Mouse (Mus musculus) ovary, adult 18-20 months (tissue): Measurements from ENCODE around the gene Ube2f.

Experiments used
- DNase-seq: peaks from one replicate; pipeline ENCODE4 v3.0.0; 2022; ENCODE audit warnings: low spot score, mixed read lengths

Gene Ube2f

GRCm38 (mm10) chr1:91249564-91250414, at the start of gene Ube2f:
Ube2f (plus strand) TSS chr1:91250304.
- peak; percentile 95 for DNase-seq

DNA sequence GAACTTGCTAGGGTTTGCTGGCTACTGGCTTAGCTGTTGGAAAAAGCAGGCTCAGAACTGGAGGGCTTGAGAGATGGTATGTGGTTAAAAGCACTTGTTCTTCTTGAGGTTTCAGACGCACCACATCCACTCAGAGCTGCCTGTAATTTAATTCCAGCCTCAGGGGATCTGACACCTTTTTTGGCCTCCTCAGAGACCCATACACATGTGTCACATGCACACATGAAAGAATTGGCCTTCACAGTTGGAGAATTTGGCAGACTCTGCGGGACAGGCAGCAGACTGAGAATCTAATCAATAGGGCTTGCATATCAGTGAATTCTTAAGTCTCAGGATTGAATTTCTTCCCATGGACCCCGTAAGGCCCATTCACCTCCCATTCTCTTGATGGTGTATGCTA, 49.0 kb upstream of the Ube2f start:
- DNase-seq = no peak

DNA sequence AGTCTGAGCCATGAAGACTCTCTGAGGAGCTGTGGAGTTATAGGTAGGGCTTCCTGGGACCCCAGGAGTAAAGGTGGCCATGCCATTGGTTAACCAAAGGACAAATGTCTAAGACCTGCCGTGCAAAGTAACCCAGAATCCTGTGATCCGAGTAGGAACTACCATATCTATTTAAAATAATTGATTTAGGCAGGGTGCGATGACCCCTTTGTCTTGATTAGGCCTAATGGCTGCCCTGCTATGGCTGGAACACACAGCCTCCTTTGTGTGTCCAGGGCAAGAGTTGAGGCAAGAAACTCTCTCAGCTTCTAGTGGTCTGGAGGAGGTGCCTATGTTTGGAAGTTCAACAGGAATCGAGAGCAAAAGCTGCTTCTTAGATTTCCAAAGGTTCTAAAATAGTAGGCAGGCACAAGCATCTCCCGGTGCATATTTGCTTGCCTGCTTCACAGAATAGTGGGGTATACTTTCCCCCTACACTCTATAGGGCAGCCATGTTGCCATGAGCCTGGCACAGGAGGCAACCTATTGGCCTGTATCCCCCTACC, 45.8 kb upstream of the Ube2f start:
- DNase-seq = no peak

DNA sequence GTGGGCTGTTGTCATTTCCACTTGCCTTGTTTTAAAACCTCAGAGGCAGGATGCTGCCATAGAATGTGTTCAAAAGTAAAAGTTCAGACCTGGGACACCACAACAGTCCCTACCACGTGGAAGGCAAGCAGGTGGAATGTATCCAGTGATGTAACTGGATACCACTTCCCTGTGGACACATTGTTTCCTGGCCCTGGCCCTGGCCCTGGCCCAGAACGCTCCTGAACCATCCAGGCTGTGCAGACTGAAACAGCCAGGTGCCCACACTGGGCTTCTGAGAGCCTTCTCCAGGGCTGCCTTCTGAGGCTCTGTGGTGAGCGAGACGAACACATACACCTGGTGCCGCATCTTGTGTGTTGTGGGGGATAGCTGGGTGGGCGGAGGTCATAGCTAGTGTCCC, 44.5 kb upstream of the Ube2f start:
- no peak for DNase-seq

DNA sequence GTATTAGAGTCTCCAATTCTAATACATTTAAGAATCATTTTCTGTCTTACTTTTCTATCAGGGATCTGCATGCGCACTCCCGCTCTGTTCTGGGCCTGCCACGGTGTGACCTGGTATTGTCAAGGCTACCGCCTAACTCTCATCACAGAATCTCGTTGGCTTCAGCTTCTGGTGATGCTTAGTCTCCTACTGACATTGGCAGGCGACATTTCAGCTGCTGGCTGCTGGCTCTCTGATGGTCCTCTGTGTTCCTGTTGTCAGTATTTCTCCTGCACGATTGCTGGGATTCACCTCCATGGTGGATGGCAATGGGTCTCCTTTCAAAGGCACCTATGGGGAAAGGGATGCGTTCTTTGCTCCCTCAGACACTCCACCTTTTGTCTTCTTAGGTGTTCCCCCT, 43.8 kb upstream of the Ube2f start:
- DNase-seq = no peak

DNA sequence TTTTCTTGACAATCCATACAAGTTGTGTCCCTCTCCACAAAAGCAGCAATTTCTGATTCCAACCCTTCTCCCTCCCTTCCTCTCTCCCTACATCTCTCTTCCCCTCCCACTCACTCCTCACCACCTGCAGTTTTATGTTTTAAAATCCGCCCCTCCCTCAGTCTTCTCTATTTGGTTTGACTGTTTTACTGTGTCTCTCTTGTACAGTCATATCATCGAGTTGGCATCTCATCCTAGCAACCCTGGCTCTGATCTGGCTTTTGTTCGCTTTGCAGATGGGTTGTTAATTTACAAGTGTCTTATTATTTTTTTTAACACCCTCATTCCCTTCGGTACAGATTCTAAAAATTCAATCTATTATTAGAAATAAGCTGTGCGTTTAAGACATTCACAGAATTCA, 43.2 kb upstream of the Ube2f start:
- DNase-seq = no peak

DNA sequence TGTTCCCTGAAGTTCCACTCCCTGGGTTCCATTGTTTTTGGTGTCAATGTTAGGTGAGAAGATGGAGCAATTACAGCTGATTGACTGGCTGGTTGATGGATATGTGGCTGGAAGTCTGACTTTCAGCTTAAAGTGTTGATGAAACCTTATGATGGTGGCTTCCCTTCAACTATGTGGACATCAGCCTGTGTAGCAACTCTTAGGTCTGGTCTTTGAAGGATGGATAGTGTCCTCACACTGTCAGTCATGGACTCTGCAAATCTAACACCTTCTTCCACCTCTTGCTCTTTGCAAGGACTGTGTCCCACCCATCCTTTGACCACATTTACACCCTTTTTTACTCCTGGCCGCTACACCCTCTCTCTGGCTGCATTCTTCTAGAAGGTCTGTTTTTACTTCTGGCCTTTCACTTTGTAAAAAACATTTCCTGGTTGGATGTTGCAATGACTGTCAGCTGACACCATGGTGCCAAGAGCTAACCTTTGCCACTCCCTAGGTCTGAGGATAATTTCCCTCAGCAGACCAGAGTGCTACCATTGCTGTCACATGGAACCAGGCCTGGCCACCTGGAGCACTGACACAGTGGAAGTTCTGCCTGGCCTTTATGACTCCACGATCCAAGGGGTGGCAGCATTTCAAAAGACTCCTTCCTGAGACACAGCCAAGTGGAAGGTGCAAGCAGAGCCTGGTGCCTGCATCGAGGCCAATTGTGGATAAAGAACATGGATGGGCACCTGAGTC, 42.6 kb upstream of the Ube2f start:
- no peak for DNase-seq

- no peak for DNase-seq
These were observed 40.8 kb upstream of the Ube2f start for GRCm38 (mm10) chr1:91209343-91209742.

GRCm38 (mm10) chr1:91209785-91210184, 40.3 kb upstream of the Ube2f start:
- peak; percentile 30 for DNase-seq

- no peak for DNase-seq
These were observed 39.0 kb upstream of the Ube2f start for GRCm38 (mm10) chr1:91211099-91211498.

DNA sequence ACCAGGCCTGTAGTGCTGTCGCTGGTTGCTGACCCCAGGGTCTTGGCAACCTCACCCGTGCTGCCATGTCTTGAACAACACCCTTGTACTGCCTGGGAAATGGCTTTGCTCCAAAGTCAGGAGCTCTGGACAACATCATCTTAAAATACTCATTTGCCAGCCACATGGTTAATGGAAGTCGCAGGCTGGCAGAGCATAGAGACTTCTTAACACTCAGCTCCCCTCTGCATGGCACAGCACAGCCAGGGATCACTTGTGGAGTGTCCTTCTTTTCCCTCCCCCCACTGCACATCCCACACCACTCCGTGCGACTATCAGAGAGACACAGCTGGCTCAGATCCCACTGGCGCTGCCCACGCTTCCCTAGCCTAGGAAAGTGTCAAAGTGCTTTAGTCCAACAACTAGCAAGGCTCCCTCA, 38.5 kb upstream of the Ube2f start:
- peak; percentile 33 for DNase-seq

DNA sequence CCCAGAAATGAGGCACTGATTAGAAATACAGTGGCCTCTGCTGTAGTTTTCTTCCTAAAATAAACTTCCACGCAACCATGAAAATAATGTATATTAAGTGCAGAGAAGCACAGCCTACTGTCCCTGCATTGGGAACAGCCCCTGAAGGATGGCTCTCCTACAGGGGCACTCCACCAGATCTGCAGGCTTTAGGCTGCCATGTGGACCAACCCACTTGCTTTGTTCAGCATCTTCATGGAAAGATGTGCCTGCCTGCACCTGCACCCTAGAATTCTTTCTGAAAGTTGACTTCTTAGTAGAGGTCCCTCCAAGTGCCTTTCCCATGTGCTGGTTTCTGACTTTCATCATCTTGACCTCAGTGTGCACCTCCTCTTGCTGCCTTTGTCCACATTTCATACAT, 34.8 kb upstream of the Ube2f start:
- no peak for DNase-seq

GRCm38 (mm10) chr1:91215981-91216380, 34.1 kb upstream of the Ube2f start:
- DNase-seq = no peak

DNA sequence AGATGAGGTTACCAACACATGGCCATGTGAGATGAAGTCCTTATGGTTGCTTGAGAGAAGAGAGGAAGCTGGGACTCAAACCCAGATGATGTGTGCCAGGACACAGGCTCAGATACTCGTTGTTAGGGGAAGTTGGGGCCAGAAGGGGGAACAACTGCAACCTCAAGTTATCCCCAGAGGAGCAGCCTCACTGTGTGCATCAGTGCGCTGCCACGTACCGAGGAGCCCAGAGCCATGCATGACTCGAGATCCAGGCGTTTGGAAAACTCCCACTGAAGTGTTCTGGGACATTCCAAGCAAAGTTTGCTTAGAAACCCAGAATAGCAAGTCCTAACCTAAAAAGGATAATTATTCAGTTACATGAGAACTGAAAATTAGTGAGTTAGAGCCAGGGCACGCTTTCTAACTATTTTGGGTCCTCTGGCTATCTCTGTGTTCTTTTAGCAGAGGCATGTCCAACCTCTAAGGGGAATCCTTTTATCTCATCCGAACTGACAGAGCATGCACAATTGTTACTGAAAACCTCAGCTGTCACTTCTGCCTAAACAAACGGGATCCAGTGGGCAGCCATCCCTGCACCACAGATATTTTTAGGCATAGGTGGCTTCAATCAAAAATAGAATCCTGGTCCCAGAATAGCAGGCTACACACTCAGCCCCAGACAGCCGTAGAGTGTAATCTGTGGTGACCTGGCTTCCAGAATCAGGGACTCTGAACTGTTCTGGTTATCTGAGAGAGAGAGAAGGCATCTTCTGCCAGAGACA, 33.4 kb upstream of the Ube2f start:
- DNase-seq = no peak

- DNase-seq = no peak
These were observed 30.3 kb upstream of the Ube2f start for GRCm38 (mm10) chr1:91219641-91220321.

DNA sequence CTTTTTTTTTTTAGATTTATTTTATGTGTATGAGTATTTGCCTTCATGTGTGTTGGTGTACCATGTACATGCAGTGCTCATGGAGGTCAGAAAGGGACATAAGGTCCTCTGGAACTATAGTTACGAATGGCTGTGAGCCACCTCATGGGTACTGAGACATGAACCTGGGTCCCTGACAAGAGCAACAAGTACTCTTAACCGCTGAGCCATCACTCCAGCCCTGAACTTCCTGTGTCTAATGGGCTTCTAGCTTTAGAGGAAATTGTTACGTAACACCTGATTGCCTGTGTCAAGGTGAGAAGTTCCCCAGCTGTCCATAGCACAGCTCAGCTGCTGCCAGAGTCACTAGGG, 29.8 kb upstream of the Ube2f start:
- DNase-seq = no peak

DNA sequence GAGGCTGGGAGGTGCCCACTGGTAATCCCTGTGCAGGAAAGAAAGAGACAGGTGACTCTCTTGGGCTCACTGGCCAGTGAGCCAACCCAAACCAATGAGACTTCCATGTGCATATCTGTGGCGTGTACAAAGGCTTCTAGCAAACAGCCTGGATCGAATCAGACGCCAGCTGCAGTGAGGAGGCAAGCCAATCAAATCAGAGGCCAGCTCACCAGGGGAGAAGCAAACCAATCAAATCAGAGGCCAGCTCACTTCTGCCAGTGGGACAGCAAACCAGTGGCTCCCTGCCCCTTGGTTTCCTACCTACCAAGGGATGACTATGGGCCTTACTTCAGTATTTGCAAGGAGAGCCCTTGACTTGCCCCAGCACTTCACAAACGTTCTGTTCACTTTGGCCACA, 23.5 kb upstream of the Ube2f start:
- no peak for DNase-seq

DNA sequence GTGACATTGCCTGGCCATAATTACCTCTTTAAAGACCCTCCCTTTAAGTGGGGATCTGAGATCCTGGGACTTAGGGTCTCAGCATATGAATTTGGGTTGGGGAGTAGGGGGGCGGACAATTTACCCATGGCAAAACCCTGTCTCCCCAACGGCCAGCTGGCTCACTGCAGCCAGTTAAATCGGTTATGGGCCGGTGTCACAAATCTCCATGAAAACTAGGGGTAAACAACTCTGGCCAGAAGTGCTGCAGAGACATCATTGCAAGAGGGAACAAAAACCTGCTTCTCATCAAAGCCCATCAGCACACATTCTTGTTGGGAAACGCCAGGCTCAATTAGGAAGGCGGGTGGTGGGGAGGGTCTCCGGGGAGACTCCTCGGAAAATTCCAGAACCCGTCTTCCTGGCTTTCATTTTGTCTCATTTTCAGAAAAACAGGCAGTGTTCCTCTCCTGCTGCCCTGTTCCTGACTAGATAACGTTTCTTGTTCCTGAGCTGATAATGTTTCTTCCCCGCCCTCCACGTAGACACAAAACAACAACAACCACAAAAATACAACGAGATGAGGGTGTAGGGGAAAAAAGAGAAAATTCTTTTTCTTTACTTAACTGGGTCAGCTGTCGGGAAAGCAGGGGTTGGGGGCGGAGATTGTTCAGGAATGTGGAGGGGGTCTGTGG, 22.6 kb upstream of the Ube2f start:
- DNase-seq = no peak

DNA sequence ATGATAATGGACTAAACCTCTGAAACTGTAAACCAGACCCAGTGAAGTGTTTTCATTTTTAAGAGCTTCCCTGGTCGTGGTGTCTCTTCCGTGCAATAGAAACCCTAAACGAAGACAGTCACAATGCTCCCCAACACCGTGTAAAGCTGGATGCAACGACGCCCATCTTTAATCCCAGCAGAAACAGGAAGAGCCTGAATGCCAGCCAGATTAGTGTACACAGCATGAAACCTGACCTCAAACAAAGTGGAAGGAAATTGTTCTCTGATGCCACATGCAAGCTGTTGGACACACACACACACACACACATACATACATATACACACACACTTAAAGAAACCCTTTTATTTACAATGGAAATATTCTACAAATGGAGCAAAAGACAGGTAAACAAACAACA, 19.0 kb upstream of the Ube2f start:
- DNase-seq = no peak

GRCm38 (mm10) chr1:91231896-91232295, 18.2 kb upstream of the Ube2f start:
- DNase-seq = no peak

DNA sequence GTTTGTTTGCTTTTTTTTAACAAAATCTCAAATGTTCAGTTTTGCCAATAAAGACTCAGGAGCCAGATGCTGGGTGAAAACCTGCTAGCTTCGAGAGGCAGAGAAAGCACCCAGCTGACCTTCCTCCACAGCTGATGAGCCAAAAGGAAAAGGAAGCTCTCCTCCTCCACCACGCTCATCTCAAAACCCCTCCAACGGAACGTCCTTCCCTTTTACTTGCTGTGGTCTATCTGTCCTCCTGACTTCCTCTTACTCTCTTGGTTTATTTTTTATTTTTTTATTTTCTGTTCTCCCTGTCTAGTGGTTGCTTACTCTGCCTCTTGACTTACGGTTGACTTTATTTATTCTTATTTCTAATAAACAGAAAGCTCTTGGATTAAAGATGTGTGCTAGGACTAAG, 14.7 kb upstream of the Ube2f start:
- no peak for DNase-seq
